Mouse (Mus musculus) liver, embryonic 14.5 days (tissue): ENCODE results near the gene Wwc1.

Experiments
- CTCF ChIP-seq: IDR thresholded peaks from 2 replicates; pipeline ENCODE4 v1.5.1; 2016; ENCODE audit warnings: antibody characterized with exemption, low read depth, control low read depth
- EP300 ChIP-seq: IDR thresholded peaks from 2 replicates; pipeline ENCODE4 v1.6.1; 2016; ENCODE audit warnings: antibody characterized with exemption, low read depth

GRCm38 (mm10) chr11:35833270-35833669, 147.1 kb downstream of the Wwc1 start:
- no peak for TF ChIP-seq CTCF
- TF ChIP-seq EP300 = no peak
